Mouse (Mus musculus) kidney, postnatal 4 days (tissue): ENCODE measurements at regions not wholly inside any gene's neighbourhood (a gene's known extent, or its start where the extent isn't known, plus 50 kb on each side); places are given as distances from the start of the nearest gene placed in this dataset.

Experiments
- DNase-seq, 2 experiments: peaks; one replicate each; pipeline ENCODE4 v3.0.0; 2021; ENCODE audit warnings: mixed read lengths in 2 of 2

GRCm38 (mm10) chr7:124676854-124677515, 694.3 kb downstream of the Hs3st4 start:
- no peak for DNase-seq

- no peak for DNase-seq
These were observed 697.9 kb downstream of the Hs3st4 start for GRCm38 (mm10) chr7:124680561-124680960.

GRCm38 (mm10) chr7:124681212-124681611, 698.5 kb downstream of the Hs3st4 start:
- no peak for DNase-seq

GRCm38 (mm10) chr7:124681820-124682219, 699.2 kb downstream of the Hs3st4 start:
- no peak for DNase-seq

- peak; percentile 86 to 87 for DNase-seq
These were observed 702.8 kb downstream of the Hs3st4 start for GRCm38 (mm10) chr7:124685424-124685823.

- peak in 1 of 2 experiments; percentile 14 for DNase-seq
These were observed 721.6 kb downstream of the Hs3st4 start for GRCm38 (mm10) chr7:124704163-124704824.

GRCm38 (mm10) chr7:124707143-124707542, 724.5 kb downstream of the Hs3st4 start:
- DNase-seq: peak in 1 of 2 experiments; percentile 18

- DNase-seq: peak in 1 of 2 experiments; percentile 32
These were observed 726.3 kb downstream of the Hs3st4 start for GRCm38 (mm10) chr7:124708771-124709485.

GRCm38 (mm10) chr7:124720927-124721326, 723.5 kb upstream of the Kdm8 start:
- no peak for DNase-seq

GRCm38 (mm10) chr7:124742086-124742485, 702.4 kb upstream of the Kdm8 start:
- peak; percentile 49 to 50 for DNase-seq

GRCm38 (mm10) chr7:124746321-124746720, 698.2 kb upstream of the Kdm8 start:
- no peak for DNase-seq

GRCm38 (mm10) chr7:124748396-124748795, 696.1 kb upstream of the Kdm8 start:
- DNase-seq: no peak

- DNase-seq: no peak
These were observed 685.4 kb upstream of the Kdm8 start for GRCm38 (mm10) chr7:124759084-124759483.

GRCm38 (mm10) chr7:124777822-124778221, 666.7 kb upstream of the Kdm8 start:
- peak in 1 of 2 experiments; percentile 9 for DNase-seq

- peak; percentile 31 to 37 for DNase-seq
These were observed 661.7 kb upstream of the Kdm8 start for GRCm38 (mm10) chr7:124782816-124783215.

- DNase-seq: no peak
These were observed 659.5 kb upstream of the Kdm8 start for GRCm38 (mm10) chr7:124784995-124785394.

- no peak for DNase-seq
These were observed 658.6 kb upstream of the Kdm8 start for GRCm38 (mm10) chr7:124785896-124786295.

- no peak for DNase-seq
These were observed 655.7 kb upstream of the Kdm8 start for GRCm38 (mm10) chr7:124788781-124789180.

GRCm38 (mm10) chr7:124803101-124803500, 641.4 kb upstream of the Kdm8 start:
- DNase-seq: no peak

GRCm38 (mm10) chr7:124834692-124835091, 609.8 kb upstream of the Kdm8 start:
- no peak for DNase-seq

- no peak for DNase-seq
These were observed 607.9 kb upstream of the Kdm8 start for GRCm38 (mm10) chr7:124836531-124836930.

- DNase-seq: peak in 1 of 2 experiments; percentile 7
These were observed 589.4 kb upstream of the Kdm8 start for GRCm38 (mm10) chr7:124855056-124855455.

- no peak for DNase-seq
These were observed 587.4 kb upstream of the Kdm8 start for GRCm38 (mm10) chr7:124857106-124857505.

GRCm38 (mm10) chr7:124861397-124861796, 583.1 kb upstream of the Kdm8 start:
- DNase-seq: no peak
